Mouse (Mus musculus) brain, adult 2 months (tissue): ENCODE measurements around the gene Tnfsfm13.

Experiments used
- DNase-seq: peaks from one replicate; pipeline ENCODE4 v3.0.0; 2011; ENCODE audit warnings: low read depth, low spot score

Gene Tnfsfm13

DNA sequence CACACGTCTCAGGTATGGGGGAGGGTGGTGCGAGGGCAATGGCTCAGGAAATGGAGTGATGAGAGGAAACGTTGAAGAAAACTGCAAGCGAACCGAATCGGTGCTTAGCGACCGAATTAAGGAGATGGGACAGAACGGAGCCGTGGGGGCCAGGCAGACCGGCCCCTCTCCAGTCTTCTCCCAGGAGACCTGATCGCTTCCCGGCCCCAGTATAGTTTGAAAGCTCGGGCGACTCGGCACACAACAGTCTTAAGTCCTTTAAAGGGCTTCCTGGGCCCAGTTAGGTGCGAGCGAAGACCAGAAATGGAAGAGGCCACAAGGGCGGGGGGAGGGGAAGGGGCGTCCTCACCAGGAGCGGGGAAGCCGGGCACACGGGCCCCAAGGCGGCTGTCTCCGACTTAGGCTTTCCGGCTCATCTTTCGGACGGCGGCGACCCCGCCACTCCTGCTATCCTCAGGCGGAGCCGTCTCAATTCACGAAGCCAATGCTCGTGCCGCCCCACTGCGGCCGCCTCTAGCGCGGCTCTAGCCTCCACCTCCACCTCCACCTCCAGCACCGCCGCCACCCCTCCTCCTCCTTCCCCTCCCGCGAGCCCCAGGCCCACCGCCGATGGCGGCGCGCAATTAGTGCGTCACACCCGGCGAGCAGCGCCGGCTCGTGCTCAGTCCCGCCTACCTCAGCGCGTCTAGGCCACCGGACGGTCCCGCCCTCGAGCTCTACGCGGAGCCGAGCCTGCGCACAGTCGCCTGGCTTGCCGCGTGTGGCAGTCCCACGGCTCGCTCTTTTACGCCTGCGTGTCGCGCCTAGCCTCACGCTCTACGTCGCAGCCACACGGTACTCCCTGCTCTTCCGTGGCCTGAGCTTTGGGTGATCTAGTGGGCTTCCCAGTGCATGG, 14.3 kb downstream of the Tnfsfm13 start, which contains the start of gene Senp3:
Senp3 (minus strand) TSS at position 771 of the 895 bp plus-strand sequence.
- peak; percentile 99 for DNase-seq

DNA sequence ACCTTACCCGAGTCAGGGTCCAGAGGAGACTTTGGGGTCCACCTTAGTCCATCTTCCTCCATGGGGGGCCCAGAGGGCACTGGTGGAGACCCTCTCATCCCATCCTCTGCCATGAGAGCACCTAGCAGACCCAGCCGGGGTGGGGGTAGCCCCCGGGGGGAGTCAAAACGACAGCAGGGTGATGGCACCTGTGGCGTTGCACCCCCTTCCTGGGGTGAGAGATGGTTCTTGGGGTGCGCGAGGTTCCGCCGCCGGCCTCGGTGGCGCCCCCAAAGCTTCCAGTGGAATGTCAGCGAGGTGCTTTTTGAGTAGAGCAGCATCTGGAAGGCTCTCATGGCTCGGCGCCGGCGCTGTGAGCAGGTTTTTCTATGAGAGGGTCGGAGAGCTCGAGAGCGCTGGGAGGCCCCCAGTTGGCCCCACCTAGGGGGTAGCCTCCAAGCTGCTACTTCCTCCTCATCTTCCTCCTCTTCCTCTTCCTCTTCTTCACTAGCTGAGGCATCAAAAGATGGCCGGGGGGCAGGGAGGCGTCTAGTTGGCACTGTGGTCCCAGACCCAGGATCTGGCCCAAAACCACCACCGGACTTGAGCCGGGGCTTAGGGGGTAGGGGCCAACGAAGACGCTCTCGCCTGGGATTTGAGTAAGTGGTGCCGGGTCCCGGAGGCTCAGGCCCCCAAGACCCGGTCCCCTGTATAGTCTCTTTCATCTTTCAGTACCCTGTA, 15.6 kb downstream of the Tnfsfm13 start:
- DNase-seq = no peak

DNA sequence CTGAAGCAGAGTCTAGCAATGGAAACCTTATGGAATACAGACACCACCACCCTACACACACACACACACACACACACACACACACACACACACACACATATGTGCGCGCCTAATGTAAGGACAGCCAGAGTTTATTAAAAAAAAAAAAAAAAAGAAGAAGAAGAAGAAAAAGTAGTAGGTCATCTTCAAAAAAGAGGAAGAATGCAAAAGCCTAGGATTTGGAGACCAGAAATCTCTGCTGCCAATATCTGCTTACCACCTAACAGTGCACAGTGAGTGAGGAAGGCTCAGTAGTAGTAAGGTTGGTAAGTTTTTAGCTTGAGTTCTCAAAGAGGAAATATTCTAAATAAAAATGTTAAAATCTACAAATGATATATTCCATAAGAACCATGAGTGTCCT, 16.8 kb downstream of the Tnfsfm13 start:
- DNase-seq = no peak

DNA sequence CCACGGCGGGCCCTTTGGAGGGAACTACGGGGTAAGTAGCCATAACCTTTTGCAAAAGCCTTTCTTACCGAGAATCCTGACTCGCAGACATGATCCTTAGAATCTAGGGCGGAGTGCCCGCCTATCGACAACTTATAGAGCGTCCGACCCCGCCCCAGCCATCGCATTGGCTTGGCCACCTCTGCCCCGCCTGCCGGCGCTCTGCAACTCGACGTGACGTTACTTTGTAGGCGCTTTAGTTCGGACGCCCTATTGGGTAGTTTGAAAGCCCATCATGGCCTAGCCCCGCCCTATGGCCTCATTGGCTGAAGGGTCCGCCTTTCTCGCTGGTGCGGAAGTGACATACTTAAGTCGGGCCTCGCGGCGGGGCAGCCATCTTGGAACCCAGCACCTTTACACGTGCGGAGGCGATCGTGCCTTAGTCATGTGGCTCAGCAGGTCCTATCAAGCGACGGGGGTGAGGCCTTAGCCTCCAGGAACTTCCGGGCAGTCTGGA, 23.6 kb downstream of the Tnfsfm13 start, which contains the start of gene Eif4a1:
Eif4a1 (minus strand) TSS at position 213 of the 496 bp plus-strand sequence.
- DNase-seq = peak; percentile 100

DNA sequence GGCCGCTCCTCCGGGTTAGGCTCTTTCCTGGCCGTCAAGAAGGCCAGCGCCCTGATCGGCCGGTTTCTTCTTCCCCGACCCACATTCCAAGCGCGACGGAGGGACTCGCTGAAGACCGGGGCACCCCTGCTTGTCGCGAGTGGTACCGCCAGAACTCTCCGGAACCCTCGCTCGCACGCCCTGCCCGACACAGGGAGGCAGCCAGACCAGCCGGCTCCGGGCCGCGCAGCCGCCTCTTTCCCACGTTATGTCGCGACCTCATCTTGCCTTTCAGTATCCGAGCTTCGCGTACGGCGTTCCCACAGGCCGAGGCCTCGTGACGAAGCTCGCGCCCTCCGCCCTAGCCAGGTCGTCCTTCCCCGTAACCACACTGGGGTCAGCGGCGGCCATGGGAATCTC, 24.2 kb downstream of the Tnfsfm13 start:
- DNase-seq = no peak

DNA sequence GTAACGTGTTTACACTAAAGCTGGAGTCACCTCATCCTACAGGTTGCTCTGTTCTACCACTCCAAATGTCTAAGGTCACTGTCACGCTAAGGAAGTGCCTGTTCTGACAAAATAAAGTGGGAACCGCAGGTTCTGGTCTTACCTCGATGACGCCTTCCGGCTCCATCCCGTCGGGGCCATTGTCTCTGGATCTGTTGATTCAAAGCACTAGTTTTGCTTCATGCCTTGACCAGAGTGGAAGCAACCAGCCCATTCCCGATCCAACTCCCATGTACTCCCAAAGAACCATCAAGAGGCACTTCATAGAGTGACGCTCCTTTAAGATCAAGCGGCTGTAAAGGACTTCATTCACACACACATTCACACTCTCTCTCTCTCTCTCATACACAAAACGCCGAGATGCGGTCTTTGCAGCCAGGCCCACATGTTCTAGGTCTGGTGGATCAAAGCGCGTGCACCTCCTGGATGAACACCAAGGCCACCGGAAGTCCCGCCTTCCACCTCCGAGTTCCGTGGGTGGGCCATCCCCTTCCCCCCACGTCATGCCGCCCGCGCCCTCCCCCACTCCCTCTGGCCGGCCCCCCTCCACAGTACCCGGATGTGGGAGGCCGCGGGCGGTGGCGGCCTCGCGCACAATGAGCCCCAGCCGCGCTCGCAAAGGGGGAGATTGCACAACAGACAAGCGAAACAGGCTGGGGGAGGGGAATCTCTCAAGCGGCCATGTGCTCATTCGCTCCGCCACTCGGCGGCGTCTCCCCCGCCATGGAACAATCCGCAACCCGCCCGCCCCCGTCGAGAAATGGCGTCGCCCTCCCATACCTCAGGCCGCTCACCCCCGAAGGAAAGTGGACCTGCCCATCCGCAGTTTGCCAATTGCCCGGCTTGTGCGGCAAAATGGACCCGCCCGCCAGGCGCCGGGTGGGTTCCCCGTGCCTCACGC, 24.8 kb downstream of the Tnfsfm13 start:
- peak; percentile 99 for DNase-seq

DNA sequence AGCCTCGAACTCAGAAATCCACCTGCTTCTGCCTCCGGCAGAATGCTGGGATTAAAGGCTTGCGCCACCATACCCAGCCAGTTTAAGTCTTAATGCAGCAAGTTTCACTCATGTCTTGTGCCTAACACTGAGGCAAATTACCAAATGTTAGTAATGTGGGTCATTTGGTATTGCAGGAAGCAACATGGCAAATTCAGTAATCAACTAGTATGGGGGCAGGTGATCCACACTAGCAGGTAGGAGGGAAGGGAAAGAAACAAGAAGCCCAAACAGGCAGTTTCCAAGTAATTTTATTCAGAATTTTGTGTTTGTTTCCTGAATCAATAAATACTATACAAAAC, 29.3 kb downstream of the Tnfsfm13 start:
- no peak for DNase-seq

DNA sequence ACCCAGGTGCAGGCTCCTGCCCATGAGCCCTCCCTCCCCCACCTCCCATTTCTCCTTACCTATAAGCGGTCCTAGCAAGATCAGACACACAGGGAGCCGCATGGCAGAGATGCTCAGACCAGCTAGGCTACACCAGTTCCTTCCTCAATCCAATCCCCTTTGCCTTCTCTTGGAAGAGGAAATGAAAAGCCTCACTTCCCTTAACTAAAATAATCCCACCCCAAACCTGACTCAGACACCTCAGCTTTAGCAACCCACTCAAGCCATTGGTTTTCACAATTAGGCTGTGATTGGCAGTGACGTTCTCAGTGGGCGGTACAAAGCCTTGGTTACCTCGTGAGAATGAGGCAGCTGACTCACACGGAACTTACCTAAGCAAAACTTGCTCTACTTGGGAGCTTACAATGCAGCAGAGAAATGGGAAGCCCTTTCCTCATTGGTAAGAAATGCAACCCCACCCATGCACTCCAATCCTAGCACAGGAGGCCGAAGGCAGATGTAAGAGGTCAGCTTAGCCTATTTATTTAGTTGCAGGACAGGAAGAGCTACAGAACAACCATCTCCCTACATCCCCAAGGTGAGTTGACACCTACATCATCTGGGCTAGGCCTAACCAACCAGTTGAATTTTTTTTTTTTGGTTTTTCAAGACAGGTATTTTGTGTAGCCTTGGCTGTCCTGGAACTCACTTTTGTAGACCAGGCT, 29.8 kb downstream of the Tnfsfm13 start, which contains the start of gene Cd68:
Cd68 (minus strand) TSS at position 193 of the 704 bp plus-strand sequence.
- DNase-seq = peak; percentile 91

DNA sequence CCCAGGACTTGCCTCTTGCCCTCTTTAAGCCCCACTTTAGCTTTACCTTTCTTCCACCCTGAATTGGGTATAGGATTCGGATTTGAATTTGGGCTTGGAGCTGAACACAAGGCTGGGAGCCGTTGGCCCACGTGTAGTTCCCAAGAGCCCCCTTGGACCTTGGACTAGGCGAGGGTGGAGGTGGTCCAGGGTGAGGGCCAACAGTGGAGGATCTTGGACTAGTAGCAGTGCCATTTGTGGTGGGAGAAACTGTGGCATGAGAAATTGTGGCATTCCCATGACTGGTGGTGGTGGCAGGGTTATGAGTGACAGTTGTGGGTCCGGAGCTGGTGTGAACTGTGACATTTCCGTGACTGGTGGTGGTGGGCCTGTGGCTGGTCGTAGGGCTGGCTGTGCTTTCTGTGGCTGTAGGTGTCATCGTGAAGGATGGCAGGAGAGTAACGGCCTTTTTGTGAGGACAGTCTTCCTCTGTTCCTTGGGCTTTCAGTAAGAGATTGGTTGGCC, 30.4 kb downstream of the Tnfsfm13 start:
- DNase-seq = no peak

DNA sequence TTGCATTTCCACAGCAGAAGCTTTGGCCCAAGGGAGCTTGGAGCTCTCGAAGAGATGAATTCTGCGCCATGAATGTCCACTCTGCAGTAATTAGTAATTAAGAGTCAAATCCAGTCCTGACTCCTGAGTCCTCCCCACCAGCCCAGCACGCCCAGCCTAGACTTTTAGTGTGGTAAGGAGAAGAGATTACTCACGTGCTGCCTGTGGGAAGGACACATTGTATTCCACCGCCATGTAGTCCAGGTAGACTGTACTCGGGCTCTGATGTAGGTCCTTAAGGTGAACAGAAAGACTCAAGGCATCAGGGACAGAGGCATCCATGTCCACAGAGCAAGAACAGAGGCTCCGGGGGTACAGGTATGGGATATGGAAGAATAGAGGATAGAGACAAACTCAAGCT, 31.1 kb downstream of the Tnfsfm13 start:
- no peak for DNase-seq

DNA sequence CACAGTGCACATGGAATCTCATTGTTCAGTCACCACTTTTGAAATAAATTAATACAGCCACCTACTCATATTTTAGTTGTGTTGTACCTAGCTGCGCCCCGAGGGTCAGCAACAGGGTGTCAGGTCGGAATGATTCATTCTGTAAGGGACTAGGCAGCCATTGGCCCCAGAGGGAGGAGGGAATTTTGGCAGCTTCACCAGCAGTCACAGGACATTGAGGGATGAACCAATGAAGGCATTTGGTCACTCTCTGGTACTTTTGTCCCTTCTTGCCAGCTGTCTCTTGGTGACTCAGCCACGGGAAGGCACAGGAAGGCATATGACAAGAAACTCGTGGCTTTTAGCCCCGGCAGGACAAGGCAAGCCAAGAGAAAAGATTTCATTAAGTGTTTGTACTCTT, 32.1 kb downstream of the Tnfsfm13 start:
- DNase-seq = peak; percentile 42

DNA sequence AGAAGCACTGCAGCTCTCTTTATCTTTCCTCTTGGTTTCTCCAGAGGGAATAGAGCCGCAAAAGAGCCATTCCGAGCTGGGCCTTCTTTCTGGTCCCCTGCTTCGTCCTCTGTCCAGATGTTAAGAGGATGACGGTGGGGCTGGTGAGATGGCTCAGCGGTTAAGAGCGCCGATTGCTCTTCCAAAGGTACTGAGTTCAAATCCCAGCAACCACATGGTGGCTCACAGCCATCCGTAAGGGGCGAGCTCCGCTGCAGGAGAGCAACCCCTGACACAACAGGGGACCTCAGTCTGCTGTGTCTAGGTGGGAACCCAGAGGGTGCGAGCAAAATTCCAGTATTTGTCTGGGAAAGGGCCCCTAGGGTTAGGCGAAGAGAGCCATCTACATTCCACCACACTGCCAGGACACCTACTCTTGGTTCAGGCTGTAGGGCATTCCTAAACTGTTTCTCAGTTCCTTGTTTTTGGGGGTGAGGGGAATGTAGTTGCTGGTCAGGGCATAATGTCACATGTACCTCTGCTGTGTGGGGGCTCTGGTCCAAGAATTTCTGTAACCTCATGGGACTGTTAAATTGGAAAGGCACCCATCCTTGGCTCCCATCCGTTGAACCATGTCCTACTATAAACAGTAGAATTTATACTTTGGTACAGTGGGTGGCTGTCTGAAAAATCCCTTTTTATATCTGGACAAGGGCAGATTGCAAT, 32.8 kb downstream of the Tnfsfm13 start:
- no peak for DNase-seq

DNA sequence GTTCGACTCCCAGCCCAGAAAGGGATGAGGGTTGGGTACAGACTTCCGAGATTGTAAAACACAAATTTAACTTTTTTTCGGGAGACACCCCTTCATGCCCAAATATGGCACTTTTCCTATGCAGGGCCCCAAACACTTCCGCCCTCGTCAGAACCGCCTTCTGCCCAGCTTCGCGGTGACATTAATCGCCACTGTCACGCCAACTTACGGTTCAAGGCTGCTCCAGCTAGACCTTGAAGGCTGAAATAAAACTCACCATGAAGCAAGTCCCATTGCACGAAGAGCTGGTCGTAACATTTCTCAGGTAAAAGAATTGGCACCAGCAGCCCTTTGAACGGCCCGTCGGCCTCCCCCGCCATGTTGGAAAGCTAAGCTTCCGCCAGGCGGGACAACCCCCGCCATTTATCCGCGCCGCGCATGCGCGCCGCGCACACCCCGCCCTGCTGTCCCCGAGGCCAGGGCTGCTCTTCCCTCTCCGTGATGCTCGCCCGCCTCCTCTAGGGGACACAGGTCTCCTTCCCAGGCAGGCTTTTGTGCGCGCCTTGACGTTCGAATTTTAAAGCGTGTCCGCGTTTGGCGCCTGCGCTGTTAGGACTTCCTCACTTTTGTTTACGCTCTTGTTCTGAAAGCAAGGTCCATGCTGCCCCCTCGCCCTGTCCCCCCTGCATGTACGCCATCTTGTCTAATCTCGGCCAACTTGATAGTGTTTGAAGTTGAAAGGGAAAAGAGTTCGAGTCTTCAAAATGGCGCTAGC, 33.5 kb downstream of the Tnfsfm13 start, which contains the start of gene Mpdu1:
Mpdu1 (minus strand) TSS at position 430 of the 754 bp plus-strand sequence.
- DNase-seq = peak; percentile 99

DNA sequence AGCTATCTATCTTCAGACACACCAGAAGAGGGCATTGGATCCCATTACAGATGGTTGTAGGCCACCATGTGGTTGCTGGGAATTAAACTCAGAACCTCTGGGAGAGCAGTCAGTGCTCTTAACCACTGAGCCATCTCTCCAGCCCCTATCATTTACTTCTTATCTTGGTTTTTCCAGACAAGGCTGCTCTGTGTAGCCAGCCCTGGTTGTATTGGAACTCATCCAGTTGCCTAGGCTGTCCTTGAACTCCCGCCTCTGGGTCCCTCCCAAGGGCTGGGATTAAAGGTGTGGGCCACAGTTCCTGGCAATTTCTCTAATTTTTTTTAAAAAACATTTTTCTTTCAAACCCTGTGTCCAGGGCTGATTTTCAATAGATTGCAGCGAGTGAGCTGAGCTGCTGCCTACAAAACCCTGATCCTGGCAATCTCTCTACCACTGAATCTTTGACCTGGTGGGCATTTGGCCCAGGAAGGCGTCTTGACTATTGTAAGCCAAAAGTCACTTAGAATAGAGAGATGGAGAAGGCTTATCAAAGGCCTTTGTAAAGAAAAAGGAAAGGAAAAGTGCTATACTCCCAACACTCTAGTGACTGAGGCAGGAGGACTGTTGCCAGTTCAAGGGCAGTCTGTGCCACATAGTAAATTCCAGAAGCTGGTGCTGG, 34.5 kb downstream of the Tnfsfm13 start:
- DNase-seq = no peak

DNA sequence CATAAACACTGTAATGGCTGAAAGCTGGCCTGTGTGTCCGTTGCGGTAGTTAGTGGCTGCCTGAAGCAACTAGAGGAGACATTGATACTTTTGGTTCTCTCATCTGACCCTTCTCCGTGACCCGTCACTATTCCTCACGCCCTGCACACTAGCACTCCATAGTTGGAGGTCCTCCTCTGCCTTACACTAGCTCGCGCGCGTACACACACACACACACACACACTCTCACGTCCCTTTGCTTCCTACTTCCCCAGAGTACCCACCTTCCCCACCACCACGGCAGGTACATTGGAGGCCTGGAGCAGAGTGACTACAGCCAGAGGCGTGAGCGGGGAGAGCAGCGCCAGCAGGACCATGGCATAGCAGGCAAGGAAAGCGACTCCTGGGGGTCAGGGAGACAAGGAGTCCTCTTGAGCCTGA, 38.4 kb downstream of the Tnfsfm13 start:
- no peak for DNase-seq

DNA sequence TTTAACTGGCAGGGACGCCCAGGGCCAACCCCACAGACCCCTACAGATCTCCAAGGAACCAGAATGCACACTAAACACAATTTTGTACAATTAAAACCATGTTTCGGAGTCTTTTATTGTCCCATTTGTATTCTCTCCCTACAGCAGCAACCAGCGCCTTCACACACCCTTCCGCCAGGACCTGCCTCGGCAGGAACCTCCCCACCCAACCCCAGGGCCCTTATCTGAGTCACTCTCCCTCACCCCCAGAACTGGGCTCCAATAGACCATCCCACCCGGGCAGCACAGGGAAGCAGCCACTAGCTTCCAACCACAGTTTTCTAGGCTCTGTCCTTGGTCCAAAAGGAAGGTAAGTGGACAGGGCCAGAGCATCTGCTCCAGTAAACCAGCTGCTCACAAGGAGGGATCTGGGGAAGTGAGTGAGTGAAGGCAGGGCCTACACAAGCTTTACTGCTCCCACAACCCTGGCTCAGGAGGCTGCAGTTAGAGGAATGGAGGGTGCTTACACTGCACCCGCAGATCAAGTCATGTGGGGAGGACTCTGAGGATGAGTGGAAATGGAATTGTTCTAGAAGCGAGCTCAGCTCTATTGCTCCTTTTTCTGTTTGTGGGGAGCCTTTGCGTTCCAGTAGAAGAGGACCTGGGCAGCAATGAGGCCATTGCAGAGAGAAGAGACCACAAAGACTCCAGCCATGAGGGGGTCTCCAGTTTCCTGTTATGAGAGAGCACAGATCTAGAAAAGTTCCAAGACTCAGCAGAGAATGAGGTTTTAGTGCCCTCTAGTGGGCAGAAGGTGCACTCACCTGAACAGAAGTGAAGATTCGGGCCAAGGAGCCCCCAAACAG, 39.1 kb downstream of the Tnfsfm13 start:
- peak; percentile 63 for DNase-seq

DNA sequence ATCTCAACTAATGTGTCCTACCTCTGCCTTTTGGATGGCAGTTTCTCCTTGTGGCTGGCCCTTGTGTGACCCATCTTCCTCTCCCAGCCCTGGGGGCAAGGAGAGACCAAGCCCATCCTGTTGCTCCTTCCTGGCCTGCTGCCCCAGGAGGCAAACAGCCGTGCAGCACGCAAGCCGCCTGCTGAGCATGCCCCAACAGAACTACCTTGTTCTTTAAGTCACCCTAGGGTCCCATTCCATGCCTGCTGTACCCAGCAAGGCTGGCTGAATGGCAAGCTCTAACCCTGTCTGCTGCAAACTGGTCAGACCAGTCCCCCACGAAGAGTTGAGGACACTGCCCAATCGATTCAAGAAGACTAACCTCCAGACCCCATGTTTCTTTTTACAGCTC, 39.8 kb downstream of the Tnfsfm13 start:
- DNase-seq = no peak
